Mouse (Mus musculus): ENCODE results near the gene Ltb. TPM values are rescaled to one million over a fixed set of nuclear protein-coding genes. Genes with fewer than 3 reads are reported as not detected.
A peak's percentile ranks its signal among the peaks of the same experiment; 100 is the strongest.

Gene Ltb
- 0.63 and 7.3 TPM in 2 replicates for polyA plus RNA-seq (2015; fragmentation: Nextera tagmentation; extraction: Ambion mirVana)

- Histone ChIP-seq H3K27me3 (replicated peaks) (peaks cover 38% of the 10 kb centered on the region), H3K9me3 (replicated peaks) (no peaks in the 10 kb centered on the region), H3K4me2 (peak within 1 kb of the TSS; percentile 68), H3K27ac (replicated peaks) (no peak within 1 kb of the TSS), H3K4me3 (replicated peaks) (peak within 1 kb of the TSS; percentile 41; the same call in 1 of the 2 replicates), H3K36me3 (no peaks in the 10 kb centered on the region), H3K4me1 (peaks cover 16% of the 10 kb centered on the region), H3K9ac (replicated peaks) (no peak within 1 kb of the TSS)
- whole genome bisulfite sequencing = 73% methylated on average over 27 of the region's 28 CpGs
- no peak for ATAC-seq (ENCODE audit: low FRiP score)
Measured at GRCm38 (mm10) chr17:35193881-35194843, at the start of gene Ltb. Gene Ltb (plus strand): TSS chr17:35194439.

- no peak overlapping the region for H3K4me2 ChIP-seq
- peaks cover 97% of the 10 kb centered on the region for H3K36me3 ChIP-seq
- no peak overlapping the region for H3K9ac ChIP-seq (replicated peaks)
- H3K4me3 ChIP-seq (replicated peaks) = no peak overlapping the region
- 0 out of 2 replicates have a peak, but pooled peaks cover 5% of the 10 kb centered on the region for H3K4me1 ChIP-seq
- ATAC-seq (ENCODE audit: low FRiP score) = no peak
- no peaks in the 10 kb centered on the region for H3K9me3 ChIP-seq (replicated peaks)
- 91% methylated on average over 5 of the region's 5 CpGs for WGBS
- H3K27me3 ChIP-seq (replicated peaks) = no peaks in the 10 kb centered on the region
- no peak overlapping the region for H3K27ac ChIP-seq (replicated peaks)
Measured at GRCm38 (mm10) chr17:35146139-35146538, 48.1 kb upstream of the Ltb start.

GRCm38 (mm10) chr17:35147348-35147747 lies 46.9 kb upstream of the Ltb start:
- no peaks in the 10 kb centered on the region for H3K27me3 ChIP-seq (replicated peaks)
- H3K9ac ChIP-seq (replicated peaks) = no peak overlapping the region
- H3K4me2 ChIP-seq = no peak overlapping the region
- H3K4me1 ChIP-seq = 0 out of 2 replicates have a peak, but pooled peaks cover 5% of the 10 kb centered on the region
- no peak overlapping the region; the same call in 1 of the 2 replicates for H3K27ac ChIP-seq (replicated peaks)
- ATAC-seq (ENCODE audit: low FRiP score) = no peak
- peaks cover 96% of the 10 kb centered on the region for H3K36me3 ChIP-seq
- no peaks in the 10 kb centered on the region for H3K9me3 ChIP-seq (replicated peaks)
- WGBS = 62% methylated on average over 3 of the region's 3 CpGs
- no peak overlapping the region for H3K4me3 ChIP-seq (replicated peaks)

DNA sequence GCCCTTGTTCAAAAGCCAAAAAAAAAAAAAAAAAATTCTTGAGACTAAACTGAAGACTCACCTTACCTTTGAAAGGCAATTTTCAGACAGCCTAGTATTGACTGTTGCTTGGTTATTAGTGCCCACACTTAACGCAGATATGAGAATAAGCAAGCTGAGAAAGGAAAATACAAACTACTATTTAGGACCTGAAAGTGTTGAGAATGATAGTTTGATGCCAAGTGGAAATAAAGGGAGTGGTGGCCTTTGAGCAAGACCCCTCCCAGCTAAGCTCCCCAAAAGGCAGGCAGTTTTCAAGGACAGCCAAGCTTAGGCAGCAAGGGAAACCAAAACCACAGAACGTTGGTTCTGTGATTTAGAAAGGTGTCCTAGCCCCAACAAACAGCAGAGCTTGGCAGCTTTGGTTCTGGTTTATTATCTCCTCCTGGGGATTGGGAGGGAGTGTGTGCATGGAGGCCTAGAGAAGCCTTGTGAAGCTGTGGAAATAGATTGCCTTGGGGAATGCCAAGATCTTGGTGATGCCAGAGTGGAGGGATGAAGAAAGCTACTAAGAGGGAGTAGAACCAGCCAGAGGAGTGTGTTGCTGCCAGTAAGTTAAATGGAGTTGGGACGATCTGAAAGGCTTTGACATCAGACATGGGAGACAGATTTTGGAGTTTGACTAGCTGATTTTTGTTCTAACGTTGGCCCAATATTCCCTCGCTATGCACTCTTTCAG lies 46.2 kb upstream of the Ltb start:
- Histone ChIP-seq H3K27ac (replicated peaks) (0 out of 2 replicates have a peak overlapping the region, but pooled peaks have one; percentile 41), H3K36me3 (peaks cover 96% of the 10 kb centered on the region), H3K9ac (replicated peaks) (no peak overlapping the region), H3K4me3 (replicated peaks) (no peak overlapping the region), H3K4me1 (0 out of 2 replicates have a peak, but pooled peaks cover 5% of the 10 kb centered on the region), H3K9me3 (replicated peaks) (no peaks in the 10 kb centered on the region), H3K27me3 (replicated peaks) (no peaks in the 10 kb centered on the region), H3K4me2 (no peak overlapping the region)
- ATAC-seq (ENCODE audit: low FRiP score) = no peak
- WGBS = 65% methylated on average over 5 of the region's 5 CpGs

GRCm38 (mm10) chr17:35152121-35152520 lies 42.1 kb upstream of the Ltb start:
- 93% methylated on average over 4 of the region's 4 CpGs for WGBS
- H3K9ac ChIP-seq (replicated peaks) = no peak overlapping the region

GRCm38 (mm10) chr17:35153077-35153476 lies 41.2 kb upstream of the Ltb start:
- Histone ChIP-seq H3K4me2 (no peak overlapping the region), H3K27ac (replicated peaks) (no peak overlapping the region), H3K4me3 (replicated peaks) (no peak overlapping the region), H3K9ac (replicated peaks) (no peak overlapping the region), H3K27me3 (replicated peaks) (no peaks in the 10 kb centered on the region), H3K9me3 (replicated peaks) (no peaks in the 10 kb centered on the region), H3K4me1 (peaks cover 3% of the 10 kb centered on the region; the same call in 1 of the 2 replicates), H3K36me3 (peaks cover 97% of the 10 kb centered on the region)
- no peak for ATAC-seq (ENCODE audit: low FRiP score)
- 95% methylated on average over 9 of the region's 9 CpGs for WGBS

More at GRCm38 (mm10) chr17:35152121-35152520, 42.1 kb upstream of the Ltb start:
- Histone ChIP-seq H3K27ac (replicated peaks) (no peak overlapping the region), H3K4me3 (replicated peaks) (no peak overlapping the region), H3K27me3 (replicated peaks) (no peaks in the 10 kb centered on the region), H3K4me2 (no peak overlapping the region), H3K4me1 (peaks cover 5% of the 10 kb centered on the region; the same call in 1 of the 2 replicates), H3K36me3 (peaks cover 97% of the 10 kb centered on the region), H3K9me3 (replicated peaks) (no peaks in the 10 kb centered on the region)
- no peak for ATAC-seq (ENCODE audit: low FRiP score)

GRCm38 (mm10) chr17:35153931-35154330 lies 40.3 kb upstream of the Ltb start:
- WGBS = 92% methylated on average over 4 of the region's 4 CpGs
- no peaks in the 10 kb centered on the region; the same call in 1 of the 2 replicates for H3K4me1 ChIP-seq
- H3K4me2 ChIP-seq = no peak overlapping the region
- peaks cover 97% of the 10 kb centered on the region for H3K36me3 ChIP-seq
- H3K27me3 ChIP-seq (replicated peaks) = no peaks in the 10 kb centered on the region
- no peak overlapping the region for H3K9ac ChIP-seq (replicated peaks)
- H3K27ac ChIP-seq (replicated peaks) = no peak overlapping the region
- H3K4me3 ChIP-seq (replicated peaks) = no peak overlapping the region
- H3K9me3 ChIP-seq (replicated peaks) = no peaks in the 10 kb centered on the region
- ATAC-seq (ENCODE audit: low FRiP score) = no peak

GRCm38 (mm10) chr17:35154616-35155015 lies 39.6 kb upstream of the Ltb start:
- Histone ChIP-seq H3K4me3 (replicated peaks) (no peak overlapping the region), H3K9ac (replicated peaks) (no peak overlapping the region), H3K36me3 (peaks cover 97% of the 10 kb centered on the region), H3K9me3 (replicated peaks) (no peaks in the 10 kb centered on the region), H3K27ac (replicated peaks) (no peak overlapping the region), H3K4me1 (no peaks in the 10 kb centered on the region; the same call in 1 of the 2 replicates), H3K4me2 (no peak overlapping the region), H3K27me3 (replicated peaks) (no peaks in the 10 kb centered on the region)
- 75% methylated on average over 7 of the region's 7 CpGs for WGBS
- no peak; the same call in 1 of the 2 replicates for ATAC-seq (ENCODE audit: low FRiP score)

- Histone ChIP-seq H3K27ac (replicated peaks) (no peak overlapping the region), H3K9ac (replicated peaks) (no peak overlapping the region), H3K27me3 (replicated peaks) (no peaks in the 10 kb centered on the region), H3K9me3 (replicated peaks) (no peaks in the 10 kb centered on the region), H3K4me2 (no peak overlapping the region), H3K4me3 (replicated peaks) (no peak overlapping the region), H3K36me3 (peaks cover 97% of the 10 kb centered on the region), H3K4me1 (no peaks in the 10 kb centered on the region; the same call in 1 of the 2 replicates)
- no peak for ATAC-seq (ENCODE audit: low FRiP score)
- 92% methylated on average over 12 of the region's 12 CpGs for WGBS
Measured at GRCm38 (mm10) chr17:35155451-35155850, 38.8 kb upstream of the Ltb start.

GRCm38 (mm10) chr17:35156461-35157200 lies 37.6 kb upstream of the Ltb start:
- no peak for ATAC-seq (ENCODE audit: low FRiP score)
- 92% methylated on average over 33 of the region's 33 CpGs for WGBS
- Histone ChIP-seq H3K9ac (replicated peaks) (no peak overlapping the region), H3K4me1 (peaks cover 8% of the 10 kb centered on the region), H3K27ac (replicated peaks) (no peak overlapping the region), H3K27me3 (replicated peaks) (no peaks in the 10 kb centered on the region), H3K36me3 (peaks cover 99% of the 10 kb centered on the region), H3K4me2 (no peak overlapping the region), H3K4me3 (replicated peaks) (no peak overlapping the region), H3K9me3 (replicated peaks) (no peaks in the 10 kb centered on the region)

DNA sequence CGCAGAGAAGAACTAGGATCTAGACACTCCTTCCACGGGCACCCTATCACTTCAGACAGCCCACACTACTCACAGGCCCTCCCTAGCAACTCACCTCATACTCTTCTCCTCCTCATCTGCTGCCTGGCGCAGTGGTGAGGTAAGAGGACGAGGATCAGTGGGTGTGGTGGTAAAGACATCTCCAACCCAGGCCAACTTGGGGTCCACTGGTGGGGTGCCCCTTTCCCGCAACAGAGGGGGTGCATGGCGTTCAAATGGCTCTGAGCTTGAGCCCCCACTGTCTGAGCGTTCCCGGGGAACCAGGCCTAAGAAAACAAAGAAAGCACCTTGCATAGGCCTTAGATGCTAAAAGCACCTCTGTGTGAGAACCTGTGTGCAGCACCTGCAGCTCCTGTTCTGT lies 37.0 kb upstream of the Ltb start:
- H3K9ac ChIP-seq (replicated peaks) = no peak overlapping the region
- no peak overlapping the region for H3K27ac ChIP-seq (replicated peaks)
- no peak overlapping the region for H3K4me3 ChIP-seq (replicated peaks)
- peaks cover 14% of the 10 kb centered on the region for H3K4me1 ChIP-seq
- ATAC-seq (ENCODE audit: low FRiP score) = no peak
- H3K9me3 ChIP-seq (replicated peaks) = no peaks in the 10 kb centered on the region
- H3K4me2 ChIP-seq = no peak overlapping the region
- peaks cover 99% of the 10 kb centered on the region for H3K36me3 ChIP-seq
- no peaks in the 10 kb centered on the region for H3K27me3 ChIP-seq (replicated peaks)
- WGBS = 94% methylated on average over 8 of the region's 8 CpGs

Measured in neural tube, embryonic 15.5 days (tissue).